Mouse (Mus musculus) CH12.LX (cell line): ENCODE results near the gene Camk2b. TPM values are rescaled to one million over a fixed set of nuclear protein-coding genes. Genes with fewer than 3 reads are reported as not detected.

Experiments
- DNase-seq: peaks from one replicate; pipeline ENCODE4 v3.0.0-alpha.2; 2013; ENCODE audit errors: extremely low read depth
- H3K27ac ChIP-seq: 2 replicates; pipeline ENCODE4 v1.5.1; 2012; ENCODE audit warnings: low read depth, mild to moderate bottlenecking, control low read depth, moderate library complexity; ENCODE audit not compliant: insufficient read depth
- H3K27me3 ChIP-seq: replicated peaks from 2 replicates; pipeline ENCODE3; 2012; ENCODE audit warnings: inconsistent platforms
- H3K36me3 ChIP-seq, 2 experiments: replicated peaks in 1 of 2; 2 replicates each; pipeline versions ENCODE3 to v1.6.1; 2012; ENCODE audit warnings: inconsistent platforms in 1 of 2, low read length in 1 of 2, mild to moderate bottlenecking in 1 of 2, mixed read lengths in 1 of 2, moderate library complexity in 1 of 2; ENCODE audit not compliant: control insufficient read depth in 1 of 2, insufficient read depth in 1 of 2
- H3K4me1 ChIP-seq, 2 experiments: 2 replicates each; pipeline ENCODE4 v1.6.1; 2012; ENCODE audit warnings: inconsistent platforms in 1 of 2, moderate library complexity in 1 of 2; ENCODE audit not compliant: insufficient read depth in 2 of 2, control insufficient read depth in 1 of 2
- H3K4me2 ChIP-seq: 2 replicates; pipeline ENCODE4 v1.6.1; 2012; ENCODE audit warnings: low read depth, mild to moderate bottlenecking, control low read depth; ENCODE audit not compliant: poor library complexity, insufficient read depth, severe bottlenecking
- H3K4me3 ChIP-seq, 3 experiments: fragments of 150-350 bp in 1 of 3; sonication (generic) in 1 of 3; replicated peaks in 1 of 3; 2 replicates each; pipeline versions ENCODE3 to v1.5.1; 2011 to 2012; ENCODE audit warnings: low read depth in 2 of 3, low read length in 2 of 3, mild to moderate bottlenecking in 2 of 3, moderate library complexity in 2 of 3, control low read depth in 1 of 3, improper control_type of control experiment in 1 of 3, inconsistent platforms in 1 of 3, mixed read lengths in 1 of 3; ENCODE audit not compliant: poor library complexity in 1 of 3
- H3K79me2 ChIP-seq: replicated peaks from 2 replicates; pipeline ENCODE4 v1.6.1; 2012; ENCODE audit warnings: mild to moderate bottlenecking, moderate library complexity; ENCODE audit not compliant: control insufficient read depth, poor library complexity, insufficient read depth, severe bottlenecking; ENCODE audit errors: extremely low read depth
- H3K9ac ChIP-seq: 2 replicates; pipeline ENCODE4 v1.6.1; 2012; ENCODE audit warnings: low read depth, mild to moderate bottlenecking, control low read depth, moderate library complexity; ENCODE audit not compliant: insufficient read depth
- H3K9me3 ChIP-seq: replicated peaks from 2 replicates; pipeline ENCODE3; 2012; ENCODE audit warnings: low read length, inconsistent platforms, mixed read lengths
- BHLHE40 ChIP-seq: IDR thresholded peaks from 2 replicates; pipeline ENCODE4 v1.6.1; 2011; ENCODE audit warnings: mild to moderate bottlenecking, low read depth, low read length, improper control_type of control experiment
- CHD1 ChIP-seq: IDR thresholded peaks from 2 replicates; pipeline ENCODE4 v1.6.1; 2012; ENCODE audit warnings: low read depth, low read length, improper control_type of control experiment, inconsistent platforms
- CHD2 ChIP-seq: IDR thresholded peaks from 2 replicates; pipeline ENCODE4 v1.6.1; 2011; ENCODE audit warnings: low read length, improper control_type of control experiment
- CTCF ChIP-seq, 2 experiments: IDR thresholded peaks in 1 of 2; conservative IDR thresholded peaks in 1 of 2; 2 replicates each; pipeline ENCODE4 v1.5.1; 2011 to 2012; ENCODE audit warnings: low read depth in 2 of 2, low read length in 2 of 2, improper control_type of control experiment in 1 of 2, inconsistent platforms in 1 of 2, mild to moderate bottlenecking in 1 of 2, moderate library complexity in 1 of 2
- EP300 ChIP-seq: IDR thresholded peaks from 2 replicates; pipeline ENCODE4 v1.6.1; 2011; ENCODE audit warnings: low read length, improper control_type of control experiment
- ETS1 ChIP-seq: conservative IDR thresholded peaks from 2 replicates; pipeline ENCODE4 v1.6.1; 2012; ENCODE audit warnings: low read depth, mild to moderate bottlenecking, inconsistent platforms, low read length, improper control_type of control experiment, moderate library complexity
- JUN ChIP-seq: IDR thresholded peaks from 2 replicates; pipeline ENCODE4 v1.6.1; 2011; ENCODE audit warnings: low read depth, mild to moderate bottlenecking, low read length, improper control_type of control experiment, moderate library complexity; ENCODE audit not compliant: insufficient read depth
- KAT2A ChIP-seq: IDR thresholded peaks from 2 replicates; pipeline ENCODE4 v1.6.1; 2012; ENCODE audit warnings: low read length, improper control_type of control experiment, inconsistent platforms; ENCODE audit not compliant: insufficient replicate concordance
- MAFK ChIP-seq: IDR thresholded peaks from 2 replicates; pipeline ENCODE4 v1.6.1; 2011; ENCODE audit warnings: low read length, improper control_type of control experiment; ENCODE audit not compliant: insufficient replicate concordance
- MAX ChIP-seq: IDR thresholded peaks from 2 replicates; pipeline ENCODE4 v1.6.1; 2011; ENCODE audit warnings: low read length, improper control_type of control experiment
- MAZ ChIP-seq: IDR thresholded peaks from 2 replicates; pipeline ENCODE4 v1.6.1; 2012; ENCODE audit warnings: low read depth, mild to moderate bottlenecking, inconsistent platforms, low read length, improper control_type of control experiment, moderate library complexity
- MEF2A ChIP-seq: IDR thresholded peaks from 2 replicates; pipeline ENCODE4 v1.6.1; 2014; ENCODE audit warnings: low read depth, mild to moderate bottlenecking, inconsistent platforms, low read length, improper control_type of control experiment, borderline replicate concordance
- MXI1 ChIP-seq: IDR thresholded peaks from 2 replicates; pipeline ENCODE4 v1.6.1; 2011; ENCODE audit warnings: mild to moderate bottlenecking, low read depth, low read length, improper control_type of control experiment
- MYC ChIP-seq: IDR thresholded peaks from 2 replicates; pipeline ENCODE4 v1.6.1; 2011; ENCODE audit warnings: low read depth, mild to moderate bottlenecking, improper control_type of control experiment, low read length
- NRF1 ChIP-seq: IDR thresholded peaks from 2 replicates; pipeline ENCODE4 v1.6.1; 2014; ENCODE audit warnings: low read depth, mild to moderate bottlenecking, inconsistent platforms, low read length, improper control_type of control experiment, moderate library complexity
- PAX5 ChIP-seq: IDR thresholded peaks from 2 replicates; pipeline ENCODE4 v1.6.1; 2012; ENCODE audit warnings: low read length, inconsistent platforms, mixed read lengths
- POLR2A ChIP-seq: IDR thresholded peaks from 2 replicates; pipeline ENCODE4 v1.6.1; 2011; ENCODE audit warnings: low read depth, mild to moderate bottlenecking, improper control_type of control experiment, low read length
- RAD21 ChIP-seq: IDR thresholded peaks from 2 replicates; pipeline ENCODE4 v1.6.1; 2011; ENCODE audit warnings: low read depth, mild to moderate bottlenecking, low read length, improper control_type of control experiment, moderate library complexity
- SIN3A ChIP-seq: IDR thresholded peaks from 2 replicates; pipeline ENCODE4 v1.6.1; 2012; ENCODE audit warnings: low read length, improper control_type of control experiment, inconsistent platforms
- SMC3 ChIP-seq: IDR thresholded peaks from 2 replicates; pipeline ENCODE4 v1.6.1; 2011; ENCODE audit warnings: low read depth, low read length, improper control_type of control experiment
- UBTF ChIP-seq: IDR thresholded peaks from 2 replicates; pipeline ENCODE4 v1.6.1; 2012; ENCODE audit warnings: low read depth, mild to moderate bottlenecking, inconsistent platforms, low read length, improper control_type of control experiment, moderate library complexity
- USF1 ChIP-seq: IDR thresholded peaks from 2 replicates; pipeline ENCODE4 v1.6.1; 2014; ENCODE audit warnings: low read depth, mild to moderate bottlenecking, inconsistent platforms, low read length, improper control_type of control experiment
- ZC3H11A ChIP-seq: IDR thresholded peaks from 2 replicates; pipeline ENCODE4 v1.6.1; 2012; ENCODE audit warnings: low read depth, mild to moderate bottlenecking, inconsistent platforms, low read length, improper control_type of control experiment
- ZMIZ1 ChIP-seq: IDR thresholded peaks from 2 replicates; pipeline ENCODE4 v1.6.1; 2012; ENCODE audit warnings: low read depth, mild to moderate bottlenecking, inconsistent platforms, low read length, improper control_type of control experiment
- ZNF384 ChIP-seq: IDR thresholded peaks from 2 replicates; pipeline ENCODE4 v1.6.1; 2012; ENCODE audit warnings: low read depth, low read length, improper control_type of control experiment, inconsistent platforms
- dilution Hi-C: fragments of 300-500 bp; cut with MboI; formaldehyde crosslinking; loops from 2 replicates; pipeline ENCODE4 v1.14.3; 2020; ENCODE audit warnings: low sequenced_read_pairs; ENCODE audit not compliant: extremely low pct_unique_long_range_greater_than_20kb, extremely low pct_ligation_motif_present
- in situ Hi-C: fragments of 300-500 bp; cut with MboI; formaldehyde crosslinking; loops from 3 replicates; pipeline ENCODE4 v1.14.3; 2019; ENCODE audit warnings: low sequenced_read_pairs, low pct_ligation_motif_present, low pct_unique_long_range_greater_than_20kb, mixed read lengths
- polyA plus RNA-seq: library from polyadenylated mRNA; unstranded; fragments of >175 nt; gene quantifications from 2 replicates; pipeline ENCODE4 v1.2.1, GENCODE M21; 2012; ENCODE audit warnings: low read depth; ENCODE audit not compliant: insufficient read length
- total RNA-seq, 2 experiments: library from RNA; depleted of rRNA; stranded (reverse); fragments of 300-350 nt in 1 of 2; fragments of >200 nt in 1 of 2; gene quantifications; 2 replicates each; pipeline ENCODE4 v1.2.3; 2012 to 2014

Camk2b gene
- total and polyA plus RNA-seq, 3 experiments, result 0.08 to 0.26 (median 0.11) TPM

DNA sequence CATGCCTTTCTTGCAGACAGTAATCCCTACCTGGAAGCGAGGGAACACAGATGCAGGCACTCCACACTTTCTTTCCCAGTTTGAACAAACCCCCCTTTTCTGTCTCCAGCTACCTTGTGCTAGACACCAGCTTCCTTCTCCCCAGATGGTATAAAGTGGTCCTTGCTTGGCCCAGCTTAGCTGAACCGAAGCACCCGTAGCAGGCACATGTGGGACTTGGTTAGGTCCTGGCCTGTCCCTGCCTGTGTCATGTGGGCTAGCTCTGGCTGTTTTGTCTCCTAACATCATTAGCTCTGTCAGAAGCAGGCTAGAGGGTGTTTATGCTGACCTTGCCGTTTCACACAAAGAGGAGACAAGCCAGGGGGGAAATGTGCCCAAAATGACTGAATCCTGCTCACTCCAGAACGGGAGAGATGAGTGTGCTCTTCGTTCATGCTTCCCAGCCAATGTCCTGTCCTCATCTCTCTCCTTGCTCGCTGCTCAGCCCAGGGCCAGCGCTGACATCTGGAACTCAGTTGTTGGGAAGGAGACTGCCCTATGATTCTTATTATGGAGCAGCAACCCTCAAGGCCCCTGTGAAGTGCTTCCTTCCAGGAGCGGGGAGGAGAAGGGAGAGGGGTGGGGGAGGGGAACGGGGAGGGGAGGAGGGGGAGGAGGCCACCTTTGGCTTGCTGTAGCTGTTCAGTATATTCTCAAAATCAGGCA lies 117.5 kb downstream of the Camk2b start:
- Histone ChIP-seq H3K79me2 (no peaks in the 10 kb centered on the region), H3K9me3 (no peaks in the 10 kb centered on the region)
- TF ChIP-seq MAX (no peak), MAFK (peak; percentile 62; the same call in 1 of the 2 replicates)
- TF ChIP-seq, all 38 proteins: peak for 1
- Histone ChIP-seq H3K4me2 (no peak overlapping the region), H3K27me3 (no peaks in the 10 kb centered on the region), H3K4me1 (peaks cover 12 to 38% of the 10 kb centered on the region in 2 experiments), H3K36me3 (no peaks in the 10 kb centered on the region), H3K27ac (no peak overlapping the region), H3K4me3 (no peak overlapping the region), H3K9ac (no peak overlapping the region)
- dilution Hi-C loops (no loop called here), in situ Hi-C loops (no loop called here)
- DNase-seq, result no peak

- H3K79me2 ChIP-seq, result no peaks in the 10 kb centered on the region
- H3K27me3 ChIP-seq, result no peaks in the 10 kb centered on the region
- TF ChIP-seq MXI1 (no peak), ETS1 (no peak), ZC3H11A (no peak), MYC (no peak), USF1 (no peak), ZMIZ1 (no peak), CTCF (conservative IDR thresholded peaks at IDR 0.05 in 1 of 2, IDR thresholded peaks at IDR 0.05 in 1 of 2; ENCODE audit: low read depth in 2 of 2, low read length in 2 of 2) (no peak), KAT2A (no peak)
- no peak overlapping the region for H3K27ac ChIP-seq
- H3K9ac ChIP-seq, result no peak overlapping the region
- H3K4me2 ChIP-seq, result no peak overlapping the region
- peaks cover 12 to 36% of the 10 kb centered on the region in 2 experiments for H3K4me1 ChIP-seq
- in situ Hi-C loops, result no loop called here
- H3K4me3 ChIP-seq, result no peak overlapping the region
- dilution Hi-C loops, result no loop called here
- no peak for DNase-seq
- H3K36me3 ChIP-seq, result no peaks in the 10 kb centered on the region
- peaks cover 4% of the 10 kb centered on the region for H3K9me3 ChIP-seq
Observed at GRCm38 (mm10) chr11:5947796-5948195, 118.4 kb downstream of the Camk2b start.

- Histone ChIP-seq H3K4me1 (peaks cover 10 to 27% of the 10 kb centered on the region in 2 experiments), H3K4me3 (no peak overlapping the region), H3K79me2 (no peaks in the 10 kb centered on the region), H3K9ac (no peak overlapping the region), H3K4me2 (no peak overlapping the region), H3K9me3 (peaks cover 4% of the 10 kb centered on the region), H3K36me3 (no peaks in the 10 kb centered on the region), H3K27me3 (peaks cover 5% of the 10 kb centered on the region), H3K27ac (no peak overlapping the region)
- DNase-seq, result peak; percentile 55
- dilution Hi-C loops, result no loop called here
- in situ Hi-C loops, result no loop called here
- TF ChIP-seq UBTF (no peak), RAD21 (no peak), POLR2A (no peak), USF1 (no peak), CHD1 (no peak), MAZ (no peak), CHD2 (no peak), ETS1 (0 out of 2 replicates have a peak, but pooled peaks have one; percentile 26), MXI1 (no peak), ZMIZ1 (no peak), BHLHE40 (no peak), KAT2A (no peak), SIN3A (no peak), JUN (no peak), NRF1 (no peak), ZNF384 (no peak), MEF2A (no peak), PAX5 (no peak), MYC (no peak), SMC3 (0 out of 2 replicates have a peak, but pooled peaks have one; percentile 8), EP300 (peak; percentile 61)
Observed at GRCm38 (mm10) chr11:5945096-5945495, 121.1 kb downstream of the Camk2b start.
